ENCODE assay signal across 15 mouse cellular contexts in the genomic region with DNA sequence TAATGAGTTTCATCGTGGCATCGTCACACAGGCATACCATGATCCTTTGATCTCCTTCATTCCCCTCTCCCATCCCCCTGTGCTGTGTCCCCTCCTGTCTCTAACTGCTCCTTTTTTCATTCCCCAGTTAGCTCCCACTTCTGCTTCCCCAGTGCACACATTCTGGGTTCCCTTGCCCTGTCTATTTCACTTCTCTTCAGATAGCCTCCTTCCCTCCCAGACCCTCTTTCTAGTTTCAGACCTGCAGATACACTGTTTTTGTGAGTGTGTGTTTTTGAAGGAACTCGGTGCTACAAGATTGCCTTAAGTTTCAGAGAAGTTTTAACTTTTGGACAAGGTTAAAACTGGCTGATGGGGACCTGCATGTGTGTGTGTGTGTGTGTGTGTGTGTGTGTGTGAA.
"Had no signal": no experiment of that assay in that cellular context is flagged by ENCODE, and none has a peak within 500 bp of the region (broad histone marks: within the 10 kb centered on the region; RNA-seq: fewer than 3 reads in every experiment).

No protein-coding gene starts in this region.

- DNase-seq: kidney, adult 11 months; kidney, adult 9 months; left cerebral cortex, postnatal 4 days; midbrain, embryonic 14.5 days; right cerebral cortex, postnatal 4 days; spleen, adult 18-20 months; thymus, adult 2 months; thymus, postnatal 25 days had no signal

- H3K27me3 ChIP-seq: lung, embryonic 15.5 days; neural tube, embryonic 15.5 days had no signal

- H3K27ac ChIP-seq: kidney, postnatal 0 days; lung, embryonic 15.5 days; macrophage; midbrain, embryonic 10.5 days; neural tube, embryonic 15.5 days had no signal

- H3K9ac ChIP-seq: lung, embryonic 15.5 days; neural tube, embryonic 15.5 days had no signal

- H3K9me3 ChIP-seq: lung, embryonic 15.5 days; neural tube, embryonic 15.5 days had no signal

- H3K4me1 ChIP-seq: lung, embryonic 15.5 days; midbrain, embryonic 10.5 days; neural tube, embryonic 15.5 days had no signal

- H3K4me3 ChIP-seq: lung, embryonic 15.5 days; midbrain, embryonic 10.5 days; myocyte; neural tube, embryonic 15.5 days had no signal

- H3K36me3 ChIP-seq: lung, embryonic 15.5 days; midbrain, embryonic 10.5 days; neural tube, embryonic 15.5 days had no signal

- H3K4me2 ChIP-seq: liver, embryonic 11.5 days; lung, embryonic 15.5 days; neural tube, embryonic 15.5 days had no signal
